Mouse (Mus musculus) thymus, adult 2 months (tissue): ENCODE results near the gene Gpank1. TPM values are rescaled to one million over a fixed set of nuclear protein-coding genes. Genes with fewer than 3 reads are reported as not detected.

Experiments used
- DNase-seq: peaks from one replicate; pipeline ENCODE4 v3.0.0; 2021
- H3K27ac ChIP-seq: fragments of 200-500 bp; 2 replicates; pipeline ENCODE4 v1.5.1; 2012; ENCODE audit warnings: low read length, control low read depth; ENCODE audit not compliant: control insufficient read depth, insufficient read depth
- H3K27me3 ChIP-seq: fragments of 200-500 bp; 2 replicates; pipeline ENCODE4 v1.6.1; 2012; ENCODE audit warnings: mild to moderate bottlenecking, low read length, moderate library complexity, mixed read lengths; ENCODE audit not compliant: control insufficient read depth, insufficient read depth
- H3K36me3 ChIP-seq: fragments of 200-500 bp; 2 replicates; pipeline ENCODE4 v1.6.1; 2012; ENCODE audit warnings: mild to moderate bottlenecking, low read length, moderate library complexity; ENCODE audit not compliant: control insufficient read depth, insufficient read depth
- H3K4me1 ChIP-seq: fragments of 200-500 bp; replicated peaks from 2 replicates; pipeline ENCODE4 v1.6.1; 2012; ENCODE audit warnings: low read length; ENCODE audit not compliant: control insufficient read depth, insufficient read depth
- H3K4me3 ChIP-seq: fragments of 200-500 bp; 2 replicates; pipeline ENCODE4 v1.5.1; 2012; ENCODE audit warnings: mild to moderate bottlenecking, low read length, control low read depth, moderate library complexity; ENCODE audit not compliant: control insufficient read depth, insufficient read depth
- CTCF ChIP-seq: fragments of 200-500 bp; IDR thresholded peaks from 2 replicates; pipeline ENCODE4 v1.5.1; 2012; ENCODE audit warnings: mild to moderate bottlenecking, control low read depth, low read length, moderate library complexity, borderline replicate concordance; ENCODE audit not compliant: control insufficient read depth, poor library complexity, insufficient read depth; ENCODE audit errors: extremely low read depth
- POLR2A ChIP-seq: fragments of 200-500 bp; IDR thresholded peaks from 2 replicates; pipeline ENCODE4 v1.6.1; 2012; ENCODE audit warnings: mild to moderate bottlenecking, low read length, control low read depth, moderate library complexity; ENCODE audit not compliant: control insufficient read depth, poor library complexity, insufficient read depth; ENCODE audit errors: extremely low read depth
- WGBS: fragments of 180-500 bp; shearing (Covaris S2); methylation state at CpG from one replicate; pipeline ENCODE4 v1.1.7; 2018; 5-methylcytosine and 5-hydroxymethylcytosine counted together
- polyA plus RNA-seq: library from polyadenylated mRNA; depleted of rRNA; stranded (reverse); fragments of >200 nt; gene quantifications from 2 replicates; pipeline ENCODE4 v1.2.3, GENCODE M21; 2012

The Gpank1 gene
- polyA plus RNA-seq, 1 experiment: 37.8 TPM

GRCm38 (mm10) chr17:35104754-35105153 lies 16.5 kb upstream of the Gpank1 start:
- Histone ChIP-seq H3K27me3 (no peaks in the 10 kb centered on the region), H3K36me3 (peaks cover 28% of the 10 kb centered on the region), H3K4me1 (peaks cover 2% of the 10 kb centered on the region; the same call in 1 of the 2 replicates), H3K4me3 (no peak overlapping the region), H3K27ac (no peak overlapping the region)
- no peak for DNase-seq
- 85% methylated on average over 6 of the region's 6 CpGs for WGBS
- TF ChIP-seq CTCF: no peak
- TF ChIP-seq POLR2A: no peak

DNA sequence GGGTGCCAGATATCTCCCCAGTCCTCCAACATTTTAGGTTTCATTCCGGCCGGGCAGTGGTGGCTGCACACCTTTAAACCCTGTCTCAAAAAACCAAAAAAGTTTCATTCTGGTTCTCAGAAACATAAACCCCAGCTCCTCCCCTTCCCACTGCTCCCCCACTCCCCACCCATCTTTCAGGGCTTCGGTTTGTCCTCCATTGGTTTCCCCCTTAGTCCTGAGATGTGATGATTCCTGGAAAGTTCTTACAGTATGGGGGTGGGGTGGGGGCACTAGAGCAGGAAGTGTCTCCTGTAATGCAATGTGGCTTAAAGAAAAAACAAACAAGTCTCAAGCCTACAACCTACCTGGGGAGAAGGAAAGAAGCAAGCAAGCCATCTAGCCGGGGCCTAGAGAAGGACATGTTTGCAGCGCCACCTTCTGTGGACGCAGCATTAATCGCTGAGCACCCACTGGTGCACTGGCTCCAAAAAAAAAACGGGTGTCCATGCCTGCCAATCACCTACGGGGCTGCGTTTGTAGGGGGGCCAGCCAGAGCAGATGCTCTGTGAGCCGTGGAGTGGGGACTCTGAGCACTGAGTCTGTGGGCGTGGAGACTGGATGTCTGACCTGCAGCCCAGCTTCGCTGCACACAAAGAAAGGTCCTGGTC lies 15.4 kb upstream of the Gpank1 start:
- peaks cover 19% of the 10 kb centered on the region for H3K36me3 ChIP-seq
- H3K27ac ChIP-seq: no peak overlapping the region
- WGBS: 24% methylated on average over 13 of the region's 13 CpGs
- H3K4me3 ChIP-seq: no peak overlapping the region
- DNase-seq: peak; percentile 30
- TF ChIP-seq CTCF: 0 out of 2 replicates have a peak, but pooled peaks have one; percentile 12
- no peak for TF ChIP-seq POLR2A
- peaks cover 2% of the 10 kb centered on the region; the same call in 1 of the 2 replicates for H3K4me1 ChIP-seq
- no peaks in the 10 kb centered on the region for H3K27me3 ChIP-seq

DNA sequence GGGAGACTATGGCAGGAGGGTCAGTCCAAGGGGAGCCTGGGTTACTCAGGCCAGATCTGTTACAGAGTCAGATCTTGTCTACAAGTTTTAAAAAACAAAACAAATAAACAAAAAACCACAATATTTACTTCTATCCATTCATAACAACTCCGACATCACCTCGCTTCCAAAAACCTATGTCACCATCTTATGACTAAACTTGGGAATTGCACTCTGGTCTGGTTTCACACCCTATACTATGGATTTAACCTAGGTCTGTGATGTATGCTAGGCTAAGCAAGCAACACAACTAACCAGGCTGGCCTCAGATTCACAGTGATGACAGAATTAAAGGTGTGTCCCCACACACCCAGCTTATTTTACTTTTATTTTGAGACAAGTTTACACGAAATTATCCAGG lies 14.7 kb upstream of the Gpank1 start:
- 90% methylated on average over 3 of the region's 3 CpGs for WGBS
- H3K27me3 ChIP-seq: no peaks in the 10 kb centered on the region
- peaks cover 12% of the 10 kb centered on the region; the same call in 1 of the 2 replicates for H3K36me3 ChIP-seq
- H3K4me1 ChIP-seq: peaks cover 2% of the 10 kb centered on the region; the same call in 1 of the 2 replicates
- no peak overlapping the region for H3K27ac ChIP-seq
- no peak overlapping the region for H3K4me3 ChIP-seq
- no peak for TF ChIP-seq POLR2A
- TF ChIP-seq CTCF: no peak
- no peak for DNase-seq

DNA sequence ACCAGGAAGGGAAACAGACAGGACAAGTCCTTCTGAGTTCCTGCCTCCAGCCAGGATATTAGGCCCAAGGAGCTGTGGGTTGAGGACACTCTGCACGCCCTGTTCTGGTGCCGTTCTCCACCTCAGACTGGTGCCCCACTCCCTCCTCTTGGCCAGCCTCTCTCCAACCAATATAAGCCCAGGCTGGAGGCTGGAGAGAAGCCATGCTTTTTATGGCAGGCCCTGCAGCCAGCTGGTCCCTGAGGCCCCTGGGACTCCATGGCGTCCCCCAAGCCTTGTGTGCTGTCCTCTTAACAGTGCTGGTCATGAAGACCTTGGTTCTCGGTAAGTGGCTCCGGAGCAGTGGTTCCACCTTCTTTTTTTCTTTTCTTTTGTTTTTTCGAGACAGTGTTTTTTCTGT lies 13.2 kb upstream of the Gpank1 start, which contains the start of gene Ly6g5c:
Gene Ly6g5c, plus strand, starts transcription at position 183 of the 400 bp plus-strand sequence.
- Histone ChIP-seq H3K36me3 (0 out of 2 replicates have a peak, but pooled peaks cover 3% of the 10 kb centered on the region), H3K4me1 (peaks cover 2% of the 10 kb centered on the region; the same call in 1 of the 2 replicates), H3K27ac (no peak within 1 kb of the TSS), H3K4me3 (no peak within 1 kb of the TSS), H3K27me3 (no peaks in the 10 kb centered on the region)
- 94% methylated on average over 6 of the region's 6 CpGs for WGBS
- TF ChIP-seq POLR2A: no peak
- no peak for TF ChIP-seq CTCF
- DNase-seq: no peak

DNA sequence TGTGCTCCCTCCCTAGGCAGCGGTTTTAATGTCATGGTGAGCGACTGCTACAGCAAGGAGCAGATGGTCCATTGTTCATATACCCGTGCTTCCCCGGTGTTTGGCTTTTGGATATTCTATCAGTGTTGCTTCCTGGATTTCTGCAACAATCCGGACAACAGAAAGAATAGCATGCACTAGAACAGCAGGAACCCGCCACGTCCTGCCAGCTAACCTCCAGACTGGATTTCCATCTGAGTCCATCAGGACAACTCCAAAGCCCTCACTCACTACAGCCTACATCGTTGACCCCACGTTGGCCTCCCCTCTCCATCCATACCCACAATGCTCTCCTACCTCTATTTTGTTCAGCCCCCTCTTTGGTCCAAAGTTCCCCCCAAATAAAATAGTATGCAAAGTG lies 9.5 kb upstream of the Gpank1 start:
- Histone ChIP-seq H3K36me3 (peaks cover 11% of the 10 kb centered on the region; the same call in 1 of the 2 replicates), H3K27ac (no peak overlapping the region), H3K27me3 (no peaks in the 10 kb centered on the region), H3K4me3 (no peak overlapping the region), H3K4me1 (peaks cover 22% of the 10 kb centered on the region)
- DNase-seq: no peak
- TF ChIP-seq POLR2A (no peak), CTCF (no peak)
- 94% methylated on average over 9 of the region's 9 CpGs for WGBS

DNA sequence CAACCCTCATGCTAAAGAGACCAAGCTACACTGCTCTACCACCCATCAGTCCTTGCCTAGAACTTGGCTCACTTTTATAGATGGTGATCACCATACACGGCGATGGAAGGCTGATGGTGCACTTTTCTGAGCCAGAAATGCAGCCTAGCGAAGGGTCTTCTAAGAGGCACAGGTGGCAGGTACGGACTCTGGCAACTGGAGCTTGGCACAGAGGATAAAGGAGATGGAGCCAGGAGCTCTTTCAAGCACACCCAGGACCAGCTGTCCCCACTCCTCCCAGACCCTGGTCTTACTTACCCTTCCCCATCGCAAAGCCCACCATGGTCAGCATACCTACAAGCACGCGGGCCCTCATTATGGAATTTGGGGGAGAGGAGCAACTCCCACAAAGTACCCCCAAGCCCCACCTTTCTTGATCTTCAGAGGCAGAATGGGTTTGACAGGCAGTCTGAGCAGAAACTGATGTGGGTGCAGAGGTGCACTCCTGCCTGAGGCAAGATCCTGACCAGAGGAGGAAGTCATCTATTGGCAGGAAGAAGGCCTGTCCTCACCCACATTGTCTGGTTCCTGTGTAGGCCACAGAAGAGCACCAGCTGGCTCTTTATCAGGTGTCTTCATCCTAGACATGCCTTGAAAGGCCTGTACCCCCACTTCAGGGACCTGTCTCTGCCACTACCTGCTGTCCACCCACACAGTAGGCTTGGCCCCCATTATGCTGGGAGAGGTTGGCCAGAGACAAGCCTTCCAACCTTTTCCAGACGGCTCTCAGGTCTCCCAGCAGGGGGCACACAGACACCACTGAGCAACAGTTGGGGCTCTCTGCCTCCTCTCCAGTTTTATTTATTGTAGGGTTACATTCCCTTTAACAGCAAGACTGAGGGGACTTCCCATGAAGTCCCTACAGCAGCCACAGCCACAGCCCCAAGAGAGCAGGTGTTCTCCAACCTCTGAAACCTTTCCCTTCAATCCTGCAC lies 5.9 kb upstream of the Gpank1 start, which contains the start of gene Ly6g5b:
Gene Ly6g5b, minus strand, starts transcription at position 383 of the 974 bp plus-strand sequence.
- H3K27me3 ChIP-seq: no peaks in the 10 kb centered on the region
- H3K4me1 ChIP-seq: peaks cover 24% of the 10 kb centered on the region
- peaks cover 30% of the 10 kb centered on the region for H3K36me3 ChIP-seq
- WGBS: 70% methylated on average over 8 of the region's 8 CpGs
- no peak within 1 kb of the TSS for H3K27ac ChIP-seq
- peak; percentile 67; the same call in 1 of the 2 replicates for TF ChIP-seq CTCF
- no peak for TF ChIP-seq POLR2A
- DNase-seq: peak; percentile 63
- no peak within 1 kb of the TSS for H3K4me3 ChIP-seq
